Mouse (Mus musculus) CH12.LX (cell line): Measurements from ENCODE around the gene Cyp4x1.

Experiments used
- CTCF ChIP-seq, 2 experiments: IDR thresholded peaks in 1 of 2; conservative IDR thresholded peaks in 1 of 2; 2 replicates each; pipeline ENCODE4 v1.5.1; 2011 to 2012; ENCODE audit warnings: low read depth in 2 of 2, low read length in 2 of 2, improper control_type of control experiment in 1 of 2, inconsistent platforms in 1 of 2, mild to moderate bottlenecking in 1 of 2, moderate library complexity in 1 of 2
- E2F4 ChIP-seq: IDR thresholded peaks from 2 replicates; pipeline ENCODE4 v1.6.1; 2011; ENCODE audit warnings: low read depth, low read length, improper control_type of control experiment; ENCODE audit not compliant: insufficient replicate concordance
- EP300 ChIP-seq: IDR thresholded peaks from 2 replicates; pipeline ENCODE4 v1.6.1; 2011; ENCODE audit warnings: low read length, improper control_type of control experiment
- GABPA ChIP-seq: IDR thresholded peaks from 2 replicates; pipeline ENCODE4 v1.6.1; 2012; ENCODE audit warnings: low read depth, low read length, improper control_type of control experiment, inconsistent platforms; ENCODE audit not compliant: insufficient replicate concordance
- HCFC1 ChIP-seq: IDR thresholded peaks from 2 replicates; pipeline ENCODE4 v1.6.1; 2012; ENCODE audit warnings: low read depth, mild to moderate bottlenecking, inconsistent platforms, low read length, improper control_type of control experiment
- MAZ ChIP-seq: IDR thresholded peaks from 2 replicates; pipeline ENCODE4 v1.6.1; 2012; ENCODE audit warnings: low read depth, mild to moderate bottlenecking, inconsistent platforms, low read length, improper control_type of control experiment, moderate library complexity
- POLR2A ChIP-seq: IDR thresholded peaks from 2 replicates; pipeline ENCODE4 v1.6.1; 2011; ENCODE audit warnings: low read depth, mild to moderate bottlenecking, improper control_type of control experiment, low read length
- TCF12 ChIP-seq: IDR thresholded peaks from 2 replicates; pipeline ENCODE4 v1.6.1; 2014; ENCODE audit warnings: low read depth, mild to moderate bottlenecking, inconsistent platforms, low read length, improper control_type of control experiment
- USF1 ChIP-seq: IDR thresholded peaks from 2 replicates; pipeline ENCODE4 v1.6.1; 2014; ENCODE audit warnings: low read depth, mild to moderate bottlenecking, inconsistent platforms, low read length, improper control_type of control experiment
- ZMIZ1 ChIP-seq: IDR thresholded peaks from 2 replicates; pipeline ENCODE4 v1.6.1; 2012; ENCODE audit warnings: low read depth, mild to moderate bottlenecking, inconsistent platforms, low read length, improper control_type of control experiment
- ZNF384 ChIP-seq: IDR thresholded peaks from 2 replicates; pipeline ENCODE4 v1.6.1; 2012; ENCODE audit warnings: low read depth, low read length, improper control_type of control experiment, inconsistent platforms

DNA sequence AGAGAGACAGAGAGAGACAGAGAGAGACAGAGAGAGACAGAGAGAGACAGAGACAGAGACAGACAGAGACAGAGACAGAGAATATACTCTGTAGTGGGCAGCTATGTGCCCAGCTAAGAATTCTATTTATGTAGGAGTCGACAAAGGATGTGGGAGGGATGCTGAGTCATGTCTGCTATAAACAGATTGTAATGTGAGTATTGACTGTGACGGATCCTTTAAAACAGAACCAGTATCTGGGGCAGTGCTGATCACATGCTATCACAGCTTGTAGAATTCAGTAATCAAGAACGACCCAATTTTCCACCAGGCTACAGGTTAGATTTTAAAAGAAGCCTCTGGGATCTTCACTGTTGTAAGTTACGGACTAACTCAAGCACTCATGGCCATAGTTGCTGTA lies 30.6 kb downstream of the Cyp4x1 start:
- no peak for TF ChIP-seq POLR2A
- no peak for TF ChIP-seq ZNF384
- no peak for TF ChIP-seq USF1
- no peak for TF ChIP-seq TCF12
- no peak for TF ChIP-seq E2F4
- no peak for TF ChIP-seq EP300
- no peak for TF ChIP-seq HCFC1
- no peak for TF ChIP-seq MAZ
- no peak for TF ChIP-seq CTCF (conservative IDR thresholded peaks at IDR 0.05 in 1 of 2, IDR thresholded peaks at IDR 0.05 in 1 of 2; ENCODE audit: low read depth in 2 of 2, low read length in 2 of 2)
- no peak for TF ChIP-seq ZMIZ1
- no peak for TF ChIP-seq GABPA
